Mouse (Mus musculus): ENCODE results near the gene Sptb.

- TF ChIP-seq CTCF (IDR thresholded peaks at IDR 0.05; ENCODE audit: extremely low read depth, insufficient read depth, insufficient read length, insufficient replicate concordance) (no peak), POLR2A (IDR thresholded peaks at IDR 0.05; ENCODE audit: low read depth, low read length) (no peak)
Measured at GRCm38 (mm10) chr12:76558206-76558605, 152.1 kb downstream of the Sptb start.

Measured in spleen, adult 2 months (tissue).